Mouse (Mus musculus): ENCODE measurements at regions not wholly inside any gene's neighbourhood (a gene's known extent, or its start where the extent isn't known, plus 50 kb on each side); places are given as distances from the start of the nearest gene placed in this dataset.
"Not testable (repeated sequence)": the region's sequence is repeated elsewhere in the genome, so short reads cannot be mapped to it uniquely, and the experiment has no call there.

DNA sequence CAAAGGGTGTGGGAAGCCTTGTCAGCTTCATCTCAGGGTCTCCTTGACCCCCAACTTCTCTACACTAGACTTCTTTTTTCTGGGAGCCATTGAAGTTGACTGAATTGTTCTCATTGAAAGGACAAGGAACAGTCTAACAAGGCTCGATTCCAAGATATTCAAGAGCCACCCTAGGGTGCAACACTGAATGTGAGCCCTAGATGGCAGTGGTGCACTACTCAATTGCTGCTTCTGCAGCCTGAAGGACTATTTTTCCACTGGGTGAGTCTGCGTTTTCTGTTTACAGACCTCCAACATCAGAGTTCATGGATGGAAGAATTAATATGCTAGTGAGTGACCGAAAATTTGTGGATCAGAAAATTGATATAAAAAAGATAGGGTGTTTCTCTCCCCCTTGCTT is 161.5 kb downstream of the Hpcal1 start:
- H3K27ac ChIP-seq; H3K27me3 ChIP-seq (ENCODE audit: insufficient read depth, low read length); H3K9ac ChIP-seq (ENCODE audit: low read depth, low read length); H3K9me3 ChIP-seq (replicated peaks; ENCODE audit: low read length); H3K4me3 ChIP-seq (replicated peaks; ENCODE audit: low read depth, low read length); H3K4me1 ChIP-seq (replicated peaks; ENCODE audit: insufficient read depth, low read length); ATAC-seq (replicated peaks; ENCODE audit: low FRiP score, low read depth); H3K4me2 ChIP-seq (ENCODE audit: low read length); H3K36me3 ChIP-seq (ENCODE audit: insufficient read depth, low read length): not testable (repeated sequence)
- TF ChIP-seq CTCF (IDR thresholded peaks at IDR 0.05; ENCODE audit: low read depth) = peak; percentile 68
- 44% methylated on average over 3 of the region's 3 CpGs for WGBS
- DNase-seq (ENCODE audit: low spot score) = peak; percentile 47

GRCm38 (mm10) chr12:17872491-17872890 is 181.8 kb downstream of the Hpcal1 start:
- WGBS = 33% methylated on average over 6 of the region's 6 CpGs
- H3K27ac ChIP-seq; H3K9ac ChIP-seq (ENCODE audit: low read depth, low read length); DNase-seq (ENCODE audit: low spot score); H3K36me3 ChIP-seq (ENCODE audit: insufficient read depth, low read length); H3K4me3 ChIP-seq (replicated peaks; ENCODE audit: low read depth, low read length); H3K27me3 ChIP-seq (ENCODE audit: insufficient read depth, low read length); H3K4me2 ChIP-seq (ENCODE audit: low read length); ATAC-seq (replicated peaks; ENCODE audit: low FRiP score, low read depth); H3K4me1 ChIP-seq (replicated peaks; ENCODE audit: insufficient read depth, low read length); H3K9me3 ChIP-seq (replicated peaks; ENCODE audit: low read length): not testable (repeated sequence)

- Histone ChIP-seq H3K36me3 (ENCODE audit: insufficient read depth, low read length) (no peaks in the 10 kb centered on the region), H3K27me3 (ENCODE audit: insufficient read depth, low read length) (no peaks in the 10 kb centered on the region)
- 1% methylated on average over 50 of the region's 59 CpGs for WGBS
Measured at GRCm38 (mm10) chr12:17881371-17882116, 190.9 kb downstream of the Hpcal1 start.

GRCm38 (mm10) chr12:17882117-17883116 is 191.8 kb downstream of the Hpcal1 start:
- DNase-seq (ENCODE audit: low spot score) = peak; percentile 2
- Histone ChIP-seq H3K9ac (ENCODE audit: low read depth, low read length) (peak overlapping the region; percentile 91), H3K4me3 (replicated peaks; ENCODE audit: low read depth, low read length) (peak overlapping the region; percentile 86), H3K4me2 (ENCODE audit: low read length) (peak overlapping the region; percentile 55), H3K27ac (peak overlapping the region; percentile 90)
- not testable (repeated sequence) for ATAC-seq (replicated peaks; ENCODE audit: low FRiP score, low read depth); H3K4me1 ChIP-seq (replicated peaks; ENCODE audit: insufficient read depth, low read length); H3K27me3 ChIP-seq (ENCODE audit: insufficient read depth, low read length); H3K9me3 ChIP-seq (replicated peaks; ENCODE audit: low read length); H3K36me3 ChIP-seq (ENCODE audit: insufficient read depth, low read length)
- WGBS = 2% methylated on average over 58 of the region's 65 CpGs

More at GRCm38 (mm10) chr12:17881371-17882116, 190.9 kb downstream of the Hpcal1 start:
- Histone ChIP-seq H3K27ac (peak overlapping the region; percentile 90), H3K9ac (ENCODE audit: low read depth, low read length) (peak overlapping the region; percentile 91), H3K9me3 (replicated peaks; ENCODE audit: low read length) (no peaks in the 10 kb centered on the region), H3K4me3 (replicated peaks; ENCODE audit: low read depth, low read length) (peak overlapping the region; percentile 86), H3K4me2 (ENCODE audit: low read length) (peak overlapping the region; percentile 55), H3K4me1 (replicated peaks; ENCODE audit: insufficient read depth, low read length) (no peaks in the 10 kb centered on the region)
- ATAC-seq (replicated peaks; ENCODE audit: low FRiP score, low read depth) = peak; percentile 100
- peak; percentile 73 for TF ChIP-seq CTCF (IDR thresholded peaks at IDR 0.05; ENCODE audit: low read depth)
- DNase-seq (ENCODE audit: low spot score) = peak; percentile 98

DNA sequence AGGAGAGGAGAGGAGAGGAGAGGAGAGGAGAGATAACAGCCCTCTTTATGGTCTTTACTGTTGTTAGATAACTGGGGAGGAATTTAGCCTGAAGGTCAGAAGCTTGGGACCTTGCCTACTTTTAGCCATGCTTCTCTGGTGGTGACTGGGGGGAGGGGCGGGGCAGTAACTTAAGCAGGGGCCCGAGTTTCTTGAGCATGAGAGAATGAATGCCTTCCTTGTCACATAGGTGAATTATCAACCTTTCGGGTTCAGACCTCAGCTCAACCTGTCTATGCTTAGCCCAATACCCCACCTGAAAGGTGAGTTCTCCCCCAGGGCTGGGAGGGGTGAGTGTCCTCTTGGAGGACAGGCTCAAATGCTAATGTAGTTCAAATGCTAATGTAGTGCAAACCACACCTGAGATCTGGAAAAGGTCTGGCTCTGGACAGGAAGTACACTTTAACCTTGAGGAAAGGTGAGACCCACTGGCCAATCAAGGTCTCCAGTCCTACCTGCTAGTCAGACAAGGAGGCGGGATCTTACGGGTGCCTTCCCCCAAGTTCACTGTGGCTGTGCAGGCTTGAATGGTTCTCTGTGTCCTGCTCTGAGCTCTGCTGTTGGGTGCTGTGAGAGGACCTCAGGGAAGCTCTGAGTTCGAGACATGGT is 201.1 kb downstream of the Hpcal1 start:
- H3K36me3 ChIP-seq (ENCODE audit: insufficient read depth, low read length); DNase-seq (ENCODE audit: low spot score); H3K27ac ChIP-seq; H3K4me2 ChIP-seq (ENCODE audit: low read length); ATAC-seq (replicated peaks; ENCODE audit: low FRiP score, low read depth); H3K27me3 ChIP-seq (ENCODE audit: insufficient read depth, low read length); H3K4me1 ChIP-seq (replicated peaks; ENCODE audit: insufficient read depth, low read length); H3K9me3 ChIP-seq (replicated peaks; ENCODE audit: low read length); H3K4me3 ChIP-seq (replicated peaks; ENCODE audit: low read depth, low read length); H3K9ac ChIP-seq (ENCODE audit: low read depth, low read length): not testable (repeated sequence)
- WGBS = 98% methylated on average over 6 of the region's 6 CpGs

DNA sequence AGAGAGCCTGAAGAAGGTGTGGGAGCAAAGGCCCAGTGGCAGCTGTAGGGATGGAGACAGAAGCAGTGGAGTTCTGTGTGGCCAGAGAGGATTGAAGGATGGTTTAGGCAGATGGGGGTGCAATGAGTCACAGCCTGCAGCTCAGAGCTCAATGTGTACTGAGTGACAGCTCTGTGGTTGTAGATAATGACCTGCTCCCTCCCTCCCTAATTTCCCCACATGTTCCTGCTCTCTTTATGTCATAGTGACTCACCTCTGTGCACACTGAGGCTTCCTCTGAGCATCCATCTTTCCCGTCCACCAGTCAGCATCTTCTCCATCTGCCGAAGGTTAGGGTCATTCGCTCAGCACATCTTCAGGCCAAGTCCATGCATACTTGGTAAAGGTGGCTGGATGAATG is 222.4 kb downstream of the Hpcal1 start:
- not testable (repeated sequence) for H3K4me1 ChIP-seq (replicated peaks; ENCODE audit: insufficient read depth, low read length); H3K36me3 ChIP-seq (ENCODE audit: insufficient read depth, low read length); DNase-seq (ENCODE audit: low spot score); H3K27me3 ChIP-seq (ENCODE audit: insufficient read depth, low read length); H3K9ac ChIP-seq (ENCODE audit: low read depth, low read length); H3K9me3 ChIP-seq (replicated peaks; ENCODE audit: low read length); H3K4me3 ChIP-seq (replicated peaks; ENCODE audit: low read depth, low read length); H3K4me2 ChIP-seq (ENCODE audit: low read length); ATAC-seq (replicated peaks; ENCODE audit: low FRiP score, low read depth); H3K27ac ChIP-seq
- WGBS = 96% methylated on average over 3 of the region's 3 CpGs
